Mouse (Mus musculus): ENCODE results near the gene Crybg2.

DNA sequence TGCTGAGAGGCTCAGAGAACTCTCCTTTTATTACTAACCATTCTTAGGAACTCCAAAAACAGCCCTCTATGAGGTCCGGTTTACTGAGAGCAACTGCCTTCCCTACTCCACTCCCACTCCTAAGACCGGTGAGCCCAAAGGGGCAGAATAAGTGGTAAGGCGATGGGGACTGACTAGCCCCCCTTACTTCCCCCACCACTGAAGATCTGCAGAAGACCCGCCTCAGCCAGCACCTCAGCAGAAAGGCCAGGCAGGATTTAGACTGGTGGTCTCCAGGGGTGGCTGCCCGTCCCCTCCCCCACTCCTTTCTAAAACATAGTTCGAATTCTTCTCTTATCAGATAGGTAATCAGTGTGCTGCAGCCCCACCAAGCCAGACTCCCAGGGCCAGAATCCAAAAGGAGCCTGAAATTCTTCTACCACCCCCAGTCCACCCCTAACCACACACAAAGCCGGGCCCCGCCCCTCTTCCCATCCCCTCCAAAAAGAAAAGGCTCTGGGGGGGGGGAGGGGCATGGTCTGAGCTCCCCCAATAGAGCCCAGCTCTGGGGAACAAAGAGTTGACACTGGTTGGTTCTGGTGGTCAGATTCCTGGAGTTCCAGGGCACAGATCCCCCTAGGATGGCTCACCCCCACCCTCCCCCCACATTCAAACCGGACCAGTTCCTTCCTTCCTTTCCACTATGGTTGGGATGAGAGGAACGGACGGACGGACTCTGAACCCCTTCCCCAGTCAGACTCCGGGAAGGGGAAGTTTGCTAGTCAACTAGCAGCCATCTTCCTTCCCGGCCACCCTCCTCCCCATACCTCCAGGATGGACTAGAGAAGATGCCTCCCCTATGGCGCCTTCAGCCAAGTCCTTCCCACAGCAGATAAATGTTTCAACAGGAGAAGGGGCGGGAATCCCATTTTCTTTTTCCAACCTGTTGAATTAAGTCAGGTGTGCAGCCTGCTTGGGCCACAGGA lies 48.9 kb upstream of the Crybg2 start:
- no peak for TF ChIP-seq CTCF (IDR thresholded peaks at IDR 0.05; ENCODE audit: low read depth, low read length)
- no peak for TF ChIP-seq POLR2A (IDR thresholded peaks at IDR 0.05; ENCODE audit: extremely low read depth, insufficient read depth, low read length)
